Comparison of ENCODE assay signal across 9 mouse cellular contexts in the genomic region with DNA sequence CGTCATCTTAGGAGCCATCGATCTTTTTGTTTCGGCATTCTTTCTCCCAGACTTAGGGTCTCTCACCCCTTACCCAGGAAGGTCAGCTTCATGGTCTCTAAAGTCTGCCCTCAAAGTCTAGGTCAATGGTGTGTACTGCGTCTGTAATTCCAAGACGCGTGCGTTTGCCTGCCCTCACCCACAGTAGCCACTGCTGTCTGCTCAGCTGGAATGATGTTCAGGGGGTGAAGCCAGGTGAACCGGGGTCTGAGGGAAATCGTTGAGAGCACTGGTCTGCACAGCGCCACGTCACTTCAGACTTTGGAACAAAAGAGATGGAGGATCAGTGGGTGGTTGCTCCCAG.
A peak's percentile ranks its signal among the peaks of the same experiment; 100 is the strongest.
DNase-seq lines count a peak whose midpoint lies in the region; ATAC-seq lines count a peak whose summit lies in the region.
"Had no signal": no experiment of that assay in that cellular context is flagged by ENCODE, and none has a peak within 500 bp of the region (broad histone marks: within the 10 kb centered on the region; RNA-seq: fewer than 3 reads in every experiment).

No protein-coding gene starts in this region.

- H3K4me2 ChIP-seq in forebrain, embryonic 15.5 days (replicated peaks), result peak overlapping the region; percentile 27; the same call in 1 of the 2 replicates

- H3K4me3 ChIP-seq in forebrain, embryonic 15.5 days, result no peak overlapping the region
- peak overlapping the region; percentile 43 for H3K4me3 ChIP-seq in midbrain, embryonic 10.5 days

- H3K9ac ChIP-seq in forebrain, embryonic 15.5 days (replicated peaks), result no peak overlapping the region
- H3K9ac ChIP-seq: liver, postnatal 0 days had no signal

- peaks cover 40% of the 10 kb centered on the region for H3K4me1 ChIP-seq in forebrain, embryonic 15.5 days
- H3K4me1 ChIP-seq in midbrain, embryonic 10.5 days, result peaks cover 60% of the 10 kb centered on the region

- WGBS in forebrain, embryonic 15.5 days, result 18% methylated on average over 11 of the region's 11 CpGs
- WGBS in midbrain, embryonic 10.5 days, result 6% methylated on average over 11 of the region's 11 CpGs

- no peaks in the 10 kb centered on the region for H3K9me3 ChIP-seq in forebrain, embryonic 15.5 days
- no peaks in the 10 kb centered on the region for H3K9me3 ChIP-seq in midbrain, embryonic 10.5 days (replicated peaks)

- no peak overlapping the region for H3K27ac ChIP-seq in forebrain, embryonic 15.5 days (replicated peaks)
- H3K27ac ChIP-seq in midbrain, embryonic 10.5 days (replicated peaks), result peak overlapping the region; percentile 79

- ATAC-seq in forebrain, embryonic 15.5 days (replicated peaks), result peak; percentile 7; the same call in 1 of the 2 replicates
- ATAC-seq: liver, postnatal 0 days had no signal

- H3K36me3 ChIP-seq in forebrain, embryonic 15.5 days, result no peaks in the 10 kb centered on the region
- H3K36me3 ChIP-seq in midbrain, embryonic 10.5 days, result no peaks in the 10 kb centered on the region

- peak; percentile 47 for DNase-seq in retina, embryonic 14.5 days (ENCODE audit: low spot score)
- DNase-seq in retina, postnatal 1 day, result no peak
- peak; percentile 53 for DNase-seq in midbrain, embryonic 10.5 days (ENCODE audit: low spot score)
- DNase-seq in thymus, postnatal 10 days (ENCODE audit: low spot score in 2 of 2), result no peak
- DNase-seq in frontal cortex, postnatal 14 days (ENCODE audit: low spot score in 2 of 2), result no peak
- DNase-seq in frontal cortex, adult 2 months (ENCODE audit: extremely low spot score in 1 of 2, low spot score in 1 of 2), result no peak
- DNase-seq: liver, postnatal 0 days; thymus, postnatal 25 days had no signal

- 0 out of 2 replicates have a peak, but pooled peaks cover 3% of the 10 kb centered on the region for H3K27me3 ChIP-seq in forebrain, embryonic 15.5 days
- H3K27me3 ChIP-seq in midbrain, embryonic 10.5 days (ENCODE audit: low read depth, poor library complexity, severe bottlenecking), result peaks cover 65% of the 10 kb centered on the region

Comparison
In these comparisons a context has a peak if more than half of its experiments do, and no peak if none do; other contexts are left out.
1. DNase-seq: peak in retina, embryonic 14.5 days (single experiment) and midbrain, embryonic 10.5 days (single experiment); none in retina, postnatal 1 day (single experiment), thymus, postnatal 10 days (0 of 2), frontal cortex, postnatal 14 days (0 of 2) and frontal cortex, adult 2 months (0 of 2).